Mouse (Mus musculus) embryonic stem cell, embryonic (primary cell): ENCODE results near the gene Slc24a3.

ENCODE experiments used
- CTCF ChIA-PET, 4 experiments: fragments of 300-600 bp in 2 of 4; fragments of 350-600 bp in 2 of 4; sonication (Branson Sonifier 250); formaldehyde crosslinking; loops; one replicate each; lab custom pipeline; 2022; ENCODE audit warnings: inconsistent platforms in 2 of 4; lab: Charles Lee
- POLR2A ChIA-PET, 4 experiments: fragments of 300-600 bp in 2 of 4; fragments of 350-600 bp in 2 of 4; sonication (Branson Sonifier 250); formaldehyde crosslinking; loops; one replicate each; lab custom pipeline; 2022; ENCODE audit warnings: antibody characterized with exemption in 4 of 4, inconsistent platforms in 1 of 4; lab: Charles Lee

Gene Slc24a3

GRCm38 (mm10) chr2:145557361-145557931 is 389.9 kb downstream of the Slc24a3 start:
- ChIA-PET POLR2A (interaction anchor here in 1 of 4 experiments (0.6 kb wide), 2 partner anchors 356 to 429 kb away, joined by 3 to 4 read pairs; no protein-coding TSS in a partner anchor), CTCF (interaction anchor here in 3 of 4 experiments (0.6 to 1.2 kb wide), 11 partner anchors 18 to 590 kb away, joined by 3 to 4 read pairs (median 3); no protein-coding TSS in a partner anchor)

- ChIA-PET POLR2A (interaction anchor here in 1 of 4 experiments (0.6 kb wide), 1 partner anchor 1190 kb away, joined by 5 read pairs; no protein-coding TSS in a partner anchor), CTCF (interaction anchor here in 1 of 4 experiments (0.6 kb wide), 1 partner anchor 105 kb away, joined by 3 read pairs; no protein-coding TSS in a partner anchor)
These were observed 394.9 kb downstream of the Slc24a3 start for GRCm38 (mm10) chr2:145562493-145562892.

GRCm38 (mm10) chr2:145564596-145564995 is 397.0 kb downstream of the Slc24a3 start:
- ChIA-PET POLR2A (interaction anchor here in 1 of 4 experiments (1.2 kb wide), 1 partner anchor 111 kb away, joined by 3 read pairs; the partner anchor contains the start of gene Rin2), CTCF (no interaction called here)

GRCm38 (mm10) chr2:145566904-145567303 is 399.4 kb downstream of the Slc24a3 start:
- CTCF ChIA-PET = no interaction called here
- POLR2A ChIA-PET = no interaction called here

- ChIA-PET CTCF (no interaction called here), POLR2A (no interaction called here)
These were observed 404.4 kb downstream of the Slc24a3 start for GRCm38 (mm10) chr2:145571943-145572342.

- ChIA-PET CTCF (no interaction called here), POLR2A (no interaction called here)
These were observed 406.6 kb downstream of the Slc24a3 start for GRCm38 (mm10) chr2:145574148-145574547.

- ChIA-PET CTCF (no interaction called here), POLR2A (no interaction called here)
These were observed 415.5 kb downstream of the Slc24a3 start for GRCm38 (mm10) chr2:145583103-145583502.

- CTCF ChIA-PET = interaction anchor here in 3 of 4 experiments (0.6 to 1.2 kb wide), 3 partner anchors 28 to 303 kb away, joined by 3 to 4 read pairs (median 4); no protein-coding TSS in a partner anchor
- POLR2A ChIA-PET = interaction anchor here in 1 of 4 experiments (0.5 kb wide), 1 partner anchor 894 kb away, joined by 3 read pairs; no protein-coding TSS in a partner anchor
These were observed 417.9 kb downstream of the Slc24a3 start for GRCm38 (mm10) chr2:145585437-145585836.

- POLR2A ChIA-PET = no interaction called here
- CTCF ChIA-PET = interaction anchor here in 3 of 4 experiments (0.6 to 1.5 kb wide), 11 partner anchors 23 to 1106 kb away, joined by 3 to 8 read pairs (median 3); partner anchors contain the start of gene Slc24a3 (in 1 of the 3)
These were observed 420.6 kb downstream of the Slc24a3 start for GRCm38 (mm10) chr2:145588009-145588737.

- CTCF ChIA-PET = no interaction called here
- POLR2A ChIA-PET = no interaction called here
These were observed 424.3 kb downstream of the Slc24a3 start for GRCm38 (mm10) chr2:145591881-145592280.

GRCm38 (mm10) chr2:145593649-145594347 is 426.2 kb downstream of the Slc24a3 start:
- ChIA-PET CTCF (interaction anchor here in 2 of 4 experiments (0.6 kb wide), 2 partner anchors 9 to 23 kb away, joined by 3 read pairs; no protein-coding TSS in a partner anchor), POLR2A (interaction anchor here in 1 of 4 experiments (0.8 kb wide), 1 partner anchor 876 kb away, joined by 3 read pairs; no protein-coding TSS in a partner anchor)

- ChIA-PET POLR2A (no interaction called here), CTCF (interaction anchor here in 1 of 4 experiments (1.1 kb wide), 1 partner anchor 13 kb away, joined by 3 read pairs; no protein-coding TSS in a partner anchor)
These were observed 430.3 kb downstream of the Slc24a3 start for GRCm38 (mm10) chr2:145597866-145598265.

GRCm38 (mm10) chr2:145607844-145608243 is 440.3 kb downstream of the Slc24a3 start:
- POLR2A ChIA-PET = no interaction called here
- CTCF ChIA-PET = no interaction called here

- ChIA-PET POLR2A (no interaction called here), CTCF (interaction anchor here in 1 of 4 experiments (0.5 to 1.3 kb wide), 4 partner anchors 13 to 53 kb away, joined by 3 to 8 read pairs (median 4); no protein-coding TSS in a partner anchor)
These were observed 443.5 kb downstream of the Slc24a3 start for GRCm38 (mm10) chr2:145610796-145611705.

- POLR2A ChIA-PET = interaction anchor here in 1 of 4 experiments (0.6 to 1.4 kb wide), 4 partner anchors 11 to 1951 kb away, joined by 3 to 4 read pairs (median 4); partner anchors contain the start of gene Rin2
- CTCF ChIA-PET = interaction anchor here (0.5 to 1.4 kb wide), 19 partner anchors 11 to 837 kb away, joined by 3 to 9 read pairs (median 3); partner anchors contain the start of gene Rin2 (in 1 of the 4)
These were observed 445.4 kb downstream of the Slc24a3 start for GRCm38 (mm10) chr2:145612937-145613336.

- ChIA-PET CTCF (interaction anchor here (0.5 to 1.4 kb wide), 10 partner anchors 10 to 249 kb away, joined by 3 to 9 read pairs (median 3); no protein-coding TSS in a partner anchor), POLR2A (interaction anchor here in 1 of 4 experiments (0.8 to 1.4 kb wide), 2 partner anchors 10 to 160 kb away, joined by 3 to 4 read pairs; no protein-coding TSS in a partner anchor)
These were observed 446.2 kb downstream of the Slc24a3 start for GRCm38 (mm10) chr2:145613705-145614104.

- POLR2A ChIA-PET = interaction anchor here in 1 of 4 experiments (0.7 kb wide), 1 partner anchor 19 kb away, joined by 3 read pairs; no protein-coding TSS in a partner anchor
These were observed 452.1 kb downstream of the Slc24a3 start for GRCm38 (mm10) chr2:145619688-145620087.

More at GRCm38 (mm10) chr2:145619688-145620087, 452.1 kb downstream of the Slc24a3 start:
- CTCF ChIA-PET = interaction anchor here in 1 of 4 experiments (0.7 kb wide), 1 partner anchor 606 kb away, joined by 3 read pairs; no protein-coding TSS in a partner anchor
